Mouse (Mus musculus): Measurements from ENCODE around the gene Sgpp2.

DNA sequence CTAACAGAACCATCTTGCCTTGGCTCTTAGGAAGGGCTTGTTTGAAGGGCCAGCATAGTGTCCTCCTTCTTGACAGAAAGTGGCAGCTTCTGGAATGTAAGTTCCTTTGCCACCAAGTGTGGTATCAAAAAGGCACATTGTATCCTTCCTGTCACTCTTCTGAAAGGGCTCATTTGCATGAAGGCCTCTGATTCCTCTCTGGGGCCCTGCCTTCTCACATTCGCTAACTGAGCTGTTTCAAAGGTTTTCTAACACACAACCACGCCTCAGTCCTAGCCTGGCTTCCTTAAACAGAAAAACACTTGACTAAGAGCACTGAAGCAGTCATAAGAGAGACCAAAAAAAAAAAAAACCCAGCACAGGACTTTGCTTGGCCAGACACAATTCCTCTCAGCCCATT is 112.4 kb downstream of the Sgpp2 start:
- TF ChIP-seq HCFC1 (IDR thresholded peaks at IDR 0.05; ENCODE audit: borderline replicate concordance, insufficient read depth, low read length) (no peak), ZC3H11A (IDR thresholded peaks at IDR 0.05; ENCODE audit: borderline replicate concordance, low read depth, low read length) (no peak)

All from ES-E14 (cell line).